Mouse (Mus musculus): ENCODE measurements around the gene Prkcb. TPM values are rescaled to one million over a fixed set of nuclear protein-coding genes. Genes with fewer than 3 reads are reported as not detected.

Gene Prkcb
- polyA plus RNA-seq, 1 experiment from 2014 or later, result 5.4 TPM

GRCm38 (mm10) chr7:122333686-122334085 is 45.1 kb downstream of the Prkcb start:
- WGBS, result 87% methylated on average over 7 of the region's 7 CpGs
- Histone ChIP-seq H3K36me3 (replicated peaks; ENCODE audit: control insufficient read depth, insufficient read depth, low read depth, low read length) (no peaks in the 10 kb centered on the region), H3K9me3 (replicated peaks; ENCODE audit: control insufficient read depth, low read length) (no peaks in the 10 kb centered on the region), H3K27ac (replicated peaks; ENCODE audit: low read depth, low read length) (no peak overlapping the region), H3K9ac (replicated peaks; ENCODE audit: low read length) (no peak overlapping the region), H3K27me3 (ENCODE audit: control insufficient read depth, insufficient read depth, low read length) (no peaks in the 10 kb centered on the region), H3K4me2 (ENCODE audit: low read depth, low read length) (no peak overlapping the region), H3K4me1 (ENCODE audit: control insufficient read depth, insufficient read depth, low read length) (no peaks in the 10 kb centered on the region), H3K4me3 (ENCODE audit: low read depth, low read length) (no peak overlapping the region)
- DNase-seq (ENCODE audit: low spot score) (no peak), ATAC-seq (replicated peaks; ENCODE audit: insufficient number of reproducible peaks, low FRiP score, low TSS enrichment, low read depth) (no peak)

GRCm38 (mm10) chr7:122337302-122337701 is 48.8 kb downstream of the Prkcb start:
- 96% methylated on average over 3 of the region's 3 CpGs for WGBS
- no peak overlapping the region for H3K27ac ChIP-seq (replicated peaks; ENCODE audit: low read depth, low read length)
- H3K4me3 ChIP-seq (ENCODE audit: low read depth, low read length), result no peak overlapping the region
- H3K9ac ChIP-seq (replicated peaks; ENCODE audit: low read length), result no peak overlapping the region
- no peaks in the 10 kb centered on the region for H3K27me3 ChIP-seq (ENCODE audit: control insufficient read depth, insufficient read depth, low read length)
- DNase-seq (ENCODE audit: low spot score), result no peak
- H3K9me3 ChIP-seq (replicated peaks; ENCODE audit: control insufficient read depth, low read length), result no peaks in the 10 kb centered on the region
- H3K36me3 ChIP-seq (replicated peaks; ENCODE audit: control insufficient read depth, insufficient read depth, low read depth, low read length), result no peaks in the 10 kb centered on the region
- ATAC-seq (replicated peaks; ENCODE audit: insufficient number of reproducible peaks, low FRiP score, low TSS enrichment, low read depth), result no peak
- H3K4me2 ChIP-seq (ENCODE audit: low read depth, low read length), result no peak overlapping the region
- no peaks in the 10 kb centered on the region for H3K4me1 ChIP-seq (ENCODE audit: control insufficient read depth, insufficient read depth, low read length)

GRCm38 (mm10) chr7:122338055-122338454 is 49.5 kb downstream of the Prkcb start:
- Histone ChIP-seq H3K4me3 (ENCODE audit: low read depth, low read length) (no peak overlapping the region), H3K9ac (replicated peaks; ENCODE audit: low read length) (no peak overlapping the region), H3K27ac (replicated peaks; ENCODE audit: low read depth, low read length) (no peak overlapping the region)

GRCm38 (mm10) chr7:122339476-122339875 is 50.9 kb downstream of the Prkcb start:
- Histone ChIP-seq H3K27me3 (ENCODE audit: control insufficient read depth, insufficient read depth, low read length) (no peaks in the 10 kb centered on the region), H3K36me3 (replicated peaks; ENCODE audit: control insufficient read depth, insufficient read depth, low read depth, low read length) (no peaks in the 10 kb centered on the region), H3K4me1 (ENCODE audit: control insufficient read depth, insufficient read depth, low read length) (no peaks in the 10 kb centered on the region), H3K4me2 (ENCODE audit: low read depth, low read length) (no peak overlapping the region), H3K9me3 (replicated peaks; ENCODE audit: control insufficient read depth, low read length) (no peaks in the 10 kb centered on the region), H3K4me3 (ENCODE audit: low read depth, low read length) (no peak overlapping the region), H3K27ac (replicated peaks; ENCODE audit: low read depth, low read length) (no peak overlapping the region), H3K9ac (replicated peaks; ENCODE audit: low read length) (no peak overlapping the region)
- no peak for ATAC-seq (replicated peaks; ENCODE audit: insufficient number of reproducible peaks, low FRiP score, low TSS enrichment, low read depth)
- WGBS, result 89% methylated on average over 2 of the region's 2 CpGs
- no peak for DNase-seq (ENCODE audit: low spot score)

More at GRCm38 (mm10) chr7:122338055-122338454, 49.5 kb downstream of the Prkcb start:
- no peaks in the 10 kb centered on the region for H3K27me3 ChIP-seq (ENCODE audit: control insufficient read depth, insufficient read depth, low read length)
- H3K9me3 ChIP-seq (replicated peaks; ENCODE audit: control insufficient read depth, low read length), result no peaks in the 10 kb centered on the region
- WGBS, result 59% methylated on average over 3 of the region's 3 CpGs
- no peaks in the 10 kb centered on the region for H3K4me1 ChIP-seq (ENCODE audit: control insufficient read depth, insufficient read depth, low read length)
- H3K4me2 ChIP-seq (ENCODE audit: low read depth, low read length), result no peak overlapping the region
- H3K36me3 ChIP-seq (replicated peaks; ENCODE audit: control insufficient read depth, insufficient read depth, low read depth, low read length), result no peaks in the 10 kb centered on the region
- no peak for DNase-seq (ENCODE audit: low spot score)
- no peak for ATAC-seq (replicated peaks; ENCODE audit: insufficient number of reproducible peaks, low FRiP score, low TSS enrichment, low read depth)

GRCm38 (mm10) chr7:122341813-122342212 is 53.3 kb downstream of the Prkcb start:
- Histone ChIP-seq H3K4me2 (ENCODE audit: low read depth, low read length) (no peak overlapping the region), H3K4me3 (ENCODE audit: low read depth, low read length) (no peak overlapping the region), H3K27ac (replicated peaks; ENCODE audit: low read depth, low read length) (no peak overlapping the region), H3K4me1 (ENCODE audit: control insufficient read depth, insufficient read depth, low read length) (no peaks in the 10 kb centered on the region), H3K9ac (replicated peaks; ENCODE audit: low read length) (no peak overlapping the region), H3K27me3 (ENCODE audit: control insufficient read depth, insufficient read depth, low read length) (no peaks in the 10 kb centered on the region), H3K36me3 (replicated peaks; ENCODE audit: control insufficient read depth, insufficient read depth, low read depth, low read length) (no peaks in the 10 kb centered on the region), H3K9me3 (replicated peaks; ENCODE audit: control insufficient read depth, low read length) (no peaks in the 10 kb centered on the region)
- DNase-seq (ENCODE audit: low spot score), result no peak
- WGBS, result 65% methylated on average over 3 of the region's 3 CpGs
- ATAC-seq (replicated peaks; ENCODE audit: insufficient number of reproducible peaks, low FRiP score, low TSS enrichment, low read depth), result no peak

GRCm38 (mm10) chr7:122344656-122345055 is 56.1 kb downstream of the Prkcb start:
- H3K36me3 ChIP-seq (replicated peaks; ENCODE audit: control insufficient read depth, insufficient read depth, low read depth, low read length), result no peaks in the 10 kb centered on the region

GRCm38 (mm10) chr7:122346251-122347242 is 58.0 kb downstream of the Prkcb start:
- Histone ChIP-seq H3K9ac (replicated peaks; ENCODE audit: low read length) (no peak overlapping the region), H3K27ac (replicated peaks; ENCODE audit: low read depth, low read length) (no peak overlapping the region)

More at GRCm38 (mm10) chr7:122344656-122345055, 56.1 kb downstream of the Prkcb start:
- H3K4me2 ChIP-seq (ENCODE audit: low read depth, low read length), result no peak overlapping the region
- H3K4me1 ChIP-seq (ENCODE audit: control insufficient read depth, insufficient read depth, low read length), result no peaks in the 10 kb centered on the region
- H3K9ac ChIP-seq (replicated peaks; ENCODE audit: low read length), result no peak overlapping the region
- WGBS, result 79% methylated on average over 7 of the region's 7 CpGs
- ATAC-seq (replicated peaks; ENCODE audit: insufficient number of reproducible peaks, low FRiP score, low TSS enrichment, low read depth) (no peak), DNase-seq (ENCODE audit: low spot score) (no peak)
- no peak overlapping the region for H3K4me3 ChIP-seq (ENCODE audit: low read depth, low read length)
- H3K27ac ChIP-seq (replicated peaks; ENCODE audit: low read depth, low read length), result no peak overlapping the region
- no peaks in the 10 kb centered on the region for H3K27me3 ChIP-seq (ENCODE audit: control insufficient read depth, insufficient read depth, low read length)
- no peaks in the 10 kb centered on the region for H3K9me3 ChIP-seq (replicated peaks; ENCODE audit: control insufficient read depth, low read length)

GRCm38 (mm10) chr7:122347433-122347832 is 58.9 kb downstream of the Prkcb start:
- no peak overlapping the region for H3K4me3 ChIP-seq (ENCODE audit: low read depth, low read length)
- H3K9me3 ChIP-seq (replicated peaks; ENCODE audit: control insufficient read depth, low read length), result no peaks in the 10 kb centered on the region
- no peak overlapping the region for H3K9ac ChIP-seq (replicated peaks; ENCODE audit: low read length)
- H3K36me3 ChIP-seq (replicated peaks; ENCODE audit: control insufficient read depth, insufficient read depth, low read depth, low read length), result no peaks in the 10 kb centered on the region
- no peaks in the 10 kb centered on the region for H3K4me1 ChIP-seq (ENCODE audit: control insufficient read depth, insufficient read depth, low read length)
- DNase-seq (ENCODE audit: low spot score) (no peak), ATAC-seq (replicated peaks; ENCODE audit: insufficient number of reproducible peaks, low FRiP score, low TSS enrichment, low read depth) (peak; percentile 37; the same call in 1 of the 2 replicates)
- no peak overlapping the region for H3K4me2 ChIP-seq (ENCODE audit: low read depth, low read length)
- H3K27ac ChIP-seq (replicated peaks; ENCODE audit: low read depth, low read length), result no peak overlapping the region
- no peaks in the 10 kb centered on the region for H3K27me3 ChIP-seq (ENCODE audit: control insufficient read depth, insufficient read depth, low read length)
- 79% methylated on average over 3 of the region's 3 CpGs for WGBS

More at GRCm38 (mm10) chr7:122346251-122347242, 58.0 kb downstream of the Prkcb start:
- no peaks in the 10 kb centered on the region for H3K9me3 ChIP-seq (replicated peaks; ENCODE audit: control insufficient read depth, low read length)
- no peaks in the 10 kb centered on the region for H3K27me3 ChIP-seq (ENCODE audit: control insufficient read depth, insufficient read depth, low read length)
- no peak overlapping the region for H3K4me2 ChIP-seq (ENCODE audit: low read depth, low read length)
- H3K4me3 ChIP-seq (ENCODE audit: low read depth, low read length), result no peak overlapping the region
- DNase-seq (ENCODE audit: low spot score), result no peak
- no peak for ATAC-seq (replicated peaks; ENCODE audit: insufficient number of reproducible peaks, low FRiP score, low TSS enrichment, low read depth)
- no peaks in the 10 kb centered on the region for H3K36me3 ChIP-seq (replicated peaks; ENCODE audit: control insufficient read depth, insufficient read depth, low read depth, low read length)
- WGBS, result 66% methylated on average over 14 of the region's 14 CpGs
- H3K4me1 ChIP-seq (ENCODE audit: control insufficient read depth, insufficient read depth, low read length), result no peaks in the 10 kb centered on the region
